Mouse (Mus musculus) midbrain, embryonic 13.5 days (tissue): ENCODE results near the gene Zpbp2. TPM values are rescaled to one million over a fixed set of nuclear protein-coding genes. Genes with fewer than 3 reads are reported as not detected.

Experiments used
- ATAC-seq: fragments of 200-750 bp; cut with Nextera tagmentation; 2 replicates; pipeline ENCODE4 v1.8.0; 2017; ENCODE audit warnings: mild to moderate bottlenecking, moderate TSS enrichment, moderate library complexity
- H3K27ac ChIP-seq: fragments of 300-500 bp; sonication (generic); 2 replicates; pipeline ENCODE4 v1.5.1; 2015; ENCODE audit warnings: inconsistent platforms, mild to moderate bottlenecking, moderate library complexity
- H3K27me3 ChIP-seq: fragments of 300-500 bp; sonication (generic); 2 replicates; pipeline ENCODE4 v1.6.1; 2015; ENCODE audit warnings: mild to moderate bottlenecking, inconsistent platforms
- H3K36me3 ChIP-seq: fragments of 300-500 bp; sonication (generic); 2 replicates; pipeline ENCODE4 v1.6.1; 2015; ENCODE audit warnings: mild to moderate bottlenecking, inconsistent platforms
- H3K4me1 ChIP-seq: fragments of 300-500 bp; sonication (generic); replicated peaks from 2 replicates; pipeline ENCODE4 v1.6.1; 2015; ENCODE audit warnings: inconsistent platforms
- H3K4me2 ChIP-seq: fragments of 300-500 bp; sonication (generic); replicated peaks from 2 replicates; pipeline ENCODE4 v1.6.1; 2015; ENCODE audit warnings: moderate library complexity, mild to moderate bottlenecking, inconsistent platforms
- H3K4me3 ChIP-seq: fragments of 300-500 bp; sonication (generic); replicated peaks from 2 replicates; pipeline ENCODE4 v1.5.1; 2015; ENCODE audit warnings: mild to moderate bottlenecking, inconsistent platforms
- H3K9ac ChIP-seq: fragments of 300-500 bp; sonication (generic); replicated peaks from 2 replicates; pipeline ENCODE4 v1.6.1; 2015; ENCODE audit warnings: mild to moderate bottlenecking, inconsistent platforms
- H3K9me3 ChIP-seq: fragments of 300-500 bp; sonication (generic); 2 replicates; pipeline ENCODE4 v1.6.1; 2016; ENCODE audit warnings: mild to moderate bottlenecking, inconsistent platforms
- WGBS: fragments of 180-500 bp; shearing (Covaris S2); methylation state at CpG from one replicate; pipeline ENCODE4 v1.1.7; 2015; 5-methylcytosine and 5-hydroxymethylcytosine counted together
- polyA plus RNA-seq: library from polyadenylated mRNA; unstranded; fragments of >200 nt; fragmentation: Nextera tagmentation; extraction: Ambion mirVana; gene quantifications from 2 replicates; pipeline ENCODE4 v1.2.1, GENCODE M21; 2015

Gene Zpbp2
- polyA plus RNA-seq, 1 experiment from 2014 or later: 0.12 TPM

- no peaks in the 10 kb centered on the region for H3K27me3 ChIP-seq
- 92% methylated on average over 6 of the region's 6 CpGs for WGBS
- peaks cover 35% of the 10 kb centered on the region for H3K36me3 ChIP-seq
- no peak for ATAC-seq
- H3K4me3 ChIP-seq: no peak overlapping the region
- H3K4me2 ChIP-seq: no peak overlapping the region
- H3K9me3 ChIP-seq: no peaks in the 10 kb centered on the region
- H3K9ac ChIP-seq: no peak overlapping the region
- H3K4me1 ChIP-seq: peaks cover 35% of the 10 kb centered on the region
- H3K27ac ChIP-seq: no peak overlapping the region
Observed at GRCm38 (mm10) chr11:98584629-98585177, 33.8 kb downstream of the Zpbp2 start.

GRCm38 (mm10) chr11:98586087-98586891 is 35.4 kb downstream of the Zpbp2 start:
- 2% methylated on average over 22 of the region's 22 CpGs for WGBS
- H3K27me3 ChIP-seq: no peaks in the 10 kb centered on the region
- H3K4me1 ChIP-seq: peaks cover 35% of the 10 kb centered on the region
- peak; percentile 62 for ATAC-seq
- H3K27ac ChIP-seq: peak overlapping the region; percentile 90
- peak overlapping the region; percentile 95 for H3K9ac ChIP-seq
- peaks cover 24% of the 10 kb centered on the region for H3K36me3 ChIP-seq
- H3K4me2 ChIP-seq: peak overlapping the region; percentile 93
- H3K4me3 ChIP-seq: peak overlapping the region; percentile 89
- H3K9me3 ChIP-seq: no peaks in the 10 kb centered on the region

DNA sequence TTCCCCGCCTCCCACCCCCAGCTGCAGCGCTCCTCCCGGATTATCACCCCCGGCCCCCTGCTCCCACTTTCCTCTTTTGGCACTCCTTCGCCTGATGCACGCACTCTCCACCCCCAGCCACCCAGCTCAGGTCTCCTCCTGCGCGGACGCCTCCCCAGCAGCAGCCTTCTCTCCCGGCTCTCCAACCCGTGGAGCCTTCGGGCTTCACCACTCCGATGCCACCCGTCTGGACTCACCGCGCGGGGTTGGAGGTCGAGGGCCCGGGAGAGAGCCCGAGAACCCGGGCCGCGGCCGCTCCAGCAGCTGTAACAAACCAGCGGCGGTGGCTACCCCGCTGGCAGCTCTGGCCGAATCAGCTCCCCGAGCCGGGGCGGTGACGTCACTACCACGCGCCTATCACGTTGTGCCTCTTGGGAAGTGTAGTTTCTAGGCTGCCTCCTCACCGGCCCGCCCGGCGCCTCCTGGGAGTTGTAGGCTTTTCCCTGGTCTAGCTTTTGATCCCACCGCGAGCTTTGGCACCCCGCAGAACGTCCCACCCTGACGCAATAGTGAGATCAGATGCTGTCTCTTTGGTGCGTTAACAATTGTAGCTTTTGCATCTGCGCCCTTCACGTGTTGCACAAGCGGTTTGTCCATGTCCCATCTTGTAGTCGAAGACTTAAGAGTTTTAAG is 36.1 kb downstream of the Zpbp2 start, which contains the start of gene Ormdl3:
Gene Ormdl3, minus strand, starts transcription at position 477 of the 672 bp plus-strand sequence.
- H3K9me3 ChIP-seq: no peaks in the 10 kb centered on the region
- peak within 1 kb of the TSS; percentile 93 for H3K4me2 ChIP-seq
- H3K4me3 ChIP-seq: peak within 1 kb of the TSS; percentile 89
- H3K4me1 ChIP-seq: peaks cover 35% of the 10 kb centered on the region
- peaks cover 16% of the 10 kb centered on the region for H3K36me3 ChIP-seq
- ATAC-seq: peak; percentile 96
- no peaks in the 10 kb centered on the region for H3K27me3 ChIP-seq
- WGBS: under 1% methylated on average over 49 of the region's 49 CpGs
- peak within 1 kb of the TSS; percentile 90 for H3K27ac ChIP-seq
- H3K9ac ChIP-seq: peak within 1 kb of the TSS; percentile 95

DNA sequence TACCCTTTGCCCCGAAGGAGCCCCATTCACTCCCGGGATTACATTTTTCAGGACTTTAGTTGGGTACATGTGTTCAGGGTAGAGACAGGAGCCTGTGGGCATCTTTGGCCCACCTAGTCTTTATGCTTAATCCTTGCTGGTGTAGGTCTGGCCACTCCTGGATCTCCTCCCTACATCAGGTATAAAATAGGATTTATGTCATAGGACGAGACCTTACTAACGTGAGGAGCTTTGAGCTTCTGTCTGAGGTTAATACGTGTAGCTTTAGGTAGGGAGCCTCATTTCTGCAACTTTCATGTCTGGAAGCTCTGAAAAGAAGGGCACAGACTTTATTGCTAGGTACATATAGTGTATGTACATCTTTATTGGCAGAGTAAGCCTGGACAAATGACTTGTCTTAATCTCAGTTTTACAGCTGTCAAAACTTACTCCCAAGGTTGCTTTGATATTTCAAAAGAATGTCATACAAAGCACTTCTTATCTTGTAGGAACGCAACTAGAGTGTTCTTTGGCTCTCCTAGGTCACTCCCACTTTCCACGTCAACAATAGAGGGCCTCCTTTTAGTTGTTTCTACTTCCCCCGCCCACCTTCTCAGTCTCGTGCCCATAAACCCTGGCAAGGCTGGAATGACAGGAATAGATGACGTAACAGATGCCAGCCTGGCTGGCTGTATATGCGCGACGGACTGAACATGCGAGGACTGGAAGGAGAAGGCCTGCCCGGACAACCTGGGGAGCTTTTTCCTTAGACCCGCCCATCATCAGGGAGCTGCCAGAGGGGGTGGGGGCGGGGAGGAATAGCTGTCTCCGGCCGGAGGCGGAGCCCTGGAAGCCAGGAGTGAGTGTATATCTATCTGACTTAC is 37.0 kb downstream of the Zpbp2 start:
- WGBS: 5% methylated on average over 20 of the region's 20 CpGs

DNA sequence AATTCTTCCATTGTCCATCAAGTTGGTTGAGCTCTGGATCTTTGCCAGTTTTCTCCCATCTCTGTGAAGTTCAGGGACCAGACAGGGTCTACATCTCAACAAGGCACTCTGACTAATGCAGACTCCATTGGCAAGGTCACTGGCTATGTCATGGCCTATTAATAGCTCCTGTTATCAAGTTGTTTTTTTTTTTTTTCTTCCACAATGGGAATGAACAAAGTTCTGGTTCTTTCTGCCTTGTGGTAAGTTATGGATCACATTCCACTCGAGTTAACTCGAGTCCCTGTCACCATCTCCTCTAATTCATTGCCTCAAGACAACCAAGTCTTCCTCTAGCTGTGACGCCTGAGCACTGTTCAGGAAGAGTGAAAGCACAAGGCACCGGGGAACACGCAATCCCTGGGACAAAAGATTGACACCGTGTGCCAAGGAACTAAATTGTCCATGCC is 38.0 kb downstream of the Zpbp2 start:
- Histone ChIP-seq H3K36me3 (no peaks in the 10 kb centered on the region; the same call in 1 of the 2 replicates), H3K4me1 (peaks cover 35% of the 10 kb centered on the region), H3K27ac (no peak overlapping the region), H3K27me3 (no peaks in the 10 kb centered on the region), H3K4me2 (no peak overlapping the region), H3K9me3 (no peaks in the 10 kb centered on the region), H3K9ac (no peak overlapping the region), H3K4me3 (no peak overlapping the region)
- ATAC-seq: no peak
- 76% methylated on average over 6 of the region's 6 CpGs for WGBS

More for the DNA sequence above, 37.0 kb downstream of the Zpbp2 start:
- H3K4me2 ChIP-seq: peak overlapping the region; percentile 93
- peak; percentile 41; the same call in 1 of the 2 replicates for ATAC-seq
- H3K27ac ChIP-seq: peak overlapping the region; percentile 55
- peaks cover 8% of the 10 kb centered on the region for H3K36me3 ChIP-seq
- H3K4me3 ChIP-seq: peak overlapping the region; percentile 89
- H3K9me3 ChIP-seq: no peaks in the 10 kb centered on the region
- peaks cover 35% of the 10 kb centered on the region for H3K4me1 ChIP-seq
- H3K27me3 ChIP-seq: no peaks in the 10 kb centered on the region
- H3K9ac ChIP-seq: peak overlapping the region; percentile 39

DNA sequence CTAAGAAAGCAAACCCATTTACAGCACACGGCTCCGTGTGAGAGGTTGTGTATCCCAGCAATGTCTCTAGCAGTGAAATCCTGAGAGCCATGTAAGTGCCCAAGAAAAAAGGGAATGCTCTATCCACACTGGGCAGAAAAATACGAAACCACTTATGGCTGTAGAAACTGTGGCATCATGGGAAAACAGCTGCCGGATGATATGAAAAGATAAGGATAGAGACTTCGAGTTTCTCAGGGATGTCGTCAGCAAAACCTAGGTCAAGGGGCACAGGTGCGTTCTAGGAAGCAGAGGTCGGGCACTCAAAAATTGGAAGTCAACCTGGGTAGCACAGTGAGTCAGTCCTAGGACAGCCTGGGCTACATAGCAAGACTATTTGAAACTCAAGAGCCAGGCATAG is 38.4 kb downstream of the Zpbp2 start:
- peaks cover 35% of the 10 kb centered on the region for H3K4me1 ChIP-seq
- H3K36me3 ChIP-seq: no peaks in the 10 kb centered on the region
- H3K9me3 ChIP-seq: no peaks in the 10 kb centered on the region
- ATAC-seq: no peak
- H3K4me2 ChIP-seq: no peak overlapping the region
- 0 out of 2 replicates have a peak, but pooled peaks cover 3% of the 10 kb centered on the region for H3K27me3 ChIP-seq
- no peak overlapping the region for H3K4me3 ChIP-seq
- H3K9ac ChIP-seq: no peak overlapping the region
- 90% methylated on average over 8 of the region's 8 CpGs for WGBS
- no peak overlapping the region for H3K27ac ChIP-seq

DNA sequence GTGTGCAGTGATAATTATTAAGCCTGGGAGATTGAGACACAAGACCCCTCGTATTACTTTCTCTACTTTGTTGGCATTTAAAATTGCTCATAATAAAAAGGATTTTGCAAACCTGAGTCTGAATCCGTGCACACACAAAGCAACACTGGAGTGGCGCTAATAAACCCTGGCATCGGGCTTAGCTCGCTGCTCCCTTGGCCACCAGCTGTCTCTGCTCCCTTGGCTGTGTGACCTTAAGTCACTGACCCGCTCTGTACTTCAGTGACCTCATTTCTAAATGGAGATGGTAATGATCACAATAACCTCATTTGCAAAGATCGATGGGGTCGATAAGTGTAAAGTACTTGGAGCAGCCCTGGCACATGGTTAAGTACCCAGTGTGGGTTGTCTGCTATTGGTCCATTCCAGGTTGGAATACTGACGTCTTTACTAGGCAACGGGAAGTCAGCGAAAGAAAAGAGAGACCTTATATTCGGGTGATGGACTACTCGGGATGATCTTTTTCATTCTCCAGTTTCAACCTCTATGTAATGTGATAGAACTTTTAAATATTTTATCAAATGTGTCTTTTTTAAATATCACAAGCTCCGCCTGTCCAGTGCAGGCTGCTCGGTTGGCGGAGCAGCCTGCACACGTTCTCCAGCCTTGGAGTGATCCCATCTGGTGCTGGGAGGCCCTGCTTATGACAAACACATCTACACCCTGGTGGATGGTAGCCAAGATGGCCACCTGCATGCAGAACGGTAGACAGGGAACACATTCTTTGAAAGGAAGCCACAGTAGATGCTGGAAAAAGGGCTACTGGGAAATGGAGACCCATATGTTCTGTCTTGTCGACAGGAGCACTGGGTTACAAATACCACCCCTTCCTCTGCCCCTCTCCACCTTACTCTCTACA is 39.9 kb downstream of the Zpbp2 start:
- Histone ChIP-seq H3K9ac (no peak overlapping the region), H3K9me3 (no peaks in the 10 kb centered on the region), H3K27me3 (0 out of 2 replicates have a peak, but pooled peaks cover 3% of the 10 kb centered on the region), H3K4me1 (peaks cover 20% of the 10 kb centered on the region), H3K4me3 (no peak overlapping the region), H3K27ac (no peak overlapping the region), H3K36me3 (no peaks in the 10 kb centered on the region), H3K4me2 (no peak overlapping the region)
- WGBS: 75% methylated on average over 19 of the region's 19 CpGs
- no peak for ATAC-seq

DNA sequence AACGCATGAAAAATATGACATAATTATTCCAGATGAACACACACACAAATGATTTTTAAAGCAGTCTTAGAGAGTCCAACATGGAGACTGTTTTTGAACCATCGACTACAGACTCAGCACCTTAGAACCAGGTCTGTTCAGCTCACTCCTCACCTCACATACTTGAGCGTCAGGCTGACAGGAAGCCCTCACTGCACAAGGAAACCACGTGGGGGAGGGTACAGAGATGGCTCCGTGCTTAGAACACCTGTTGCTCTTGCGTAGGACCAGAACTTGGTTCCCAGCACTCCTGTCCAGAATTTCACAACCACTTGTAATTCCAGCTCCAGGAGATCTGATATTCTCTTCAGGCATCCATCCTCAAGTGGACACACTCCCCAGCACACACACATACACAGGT is 44.1 kb downstream of the Zpbp2 start:
- no peak overlapping the region for H3K4me3 ChIP-seq
- no peaks in the 10 kb centered on the region for H3K36me3 ChIP-seq
- H3K4me2 ChIP-seq: no peak overlapping the region
- ATAC-seq: no peak
- H3K9me3 ChIP-seq: no peaks in the 10 kb centered on the region
- H3K9ac ChIP-seq: no peak overlapping the region
- 77% methylated on average over 6 of the region's 6 CpGs for WGBS
- no peaks in the 10 kb centered on the region for H3K4me1 ChIP-seq
- peaks cover 21% of the 10 kb centered on the region for H3K27me3 ChIP-seq
- H3K27ac ChIP-seq: no peak overlapping the region

GRCm38 (mm10) chr11:98595473-98595872 is 44.6 kb downstream of the Zpbp2 start:
- Histone ChIP-seq H3K9ac (no peak overlapping the region), H3K4me1 (no peaks in the 10 kb centered on the region), H3K9me3 (no peaks in the 10 kb centered on the region), H3K27ac (no peak overlapping the region), H3K27me3 (peaks cover 22% of the 10 kb centered on the region), H3K4me2 (no peak overlapping the region), H3K36me3 (no peaks in the 10 kb centered on the region), H3K4me3 (no peak overlapping the region)
- no peak for ATAC-seq
- 78% methylated on average over 10 of the region's 10 CpGs for WGBS

GRCm38 (mm10) chr11:98595955-98596354 is 45.1 kb downstream of the Zpbp2 start:
- Histone ChIP-seq H3K27ac (no peak overlapping the region), H3K36me3 (no peaks in the 10 kb centered on the region), H3K4me3 (no peak overlapping the region), H3K27me3 (peaks cover 22% of the 10 kb centered on the region), H3K9ac (no peak overlapping the region), H3K4me1 (no peaks in the 10 kb centered on the region), H3K4me2 (no peak overlapping the region), H3K9me3 (no peaks in the 10 kb centered on the region)
- WGBS: 77% methylated on average over 3 of the region's 3 CpGs
- no peak for ATAC-seq

- 49% methylated on average over 6 of the region's 6 CpGs for WGBS
- no peak for ATAC-seq
- 0 out of 2 replicates have a peak, but pooled peaks cover 5% of the 10 kb centered on the region for H3K4me1 ChIP-seq
Observed at GRCm38 (mm10) chr11:98597363-98597762, 46.5 kb downstream of the Zpbp2 start.

More at GRCm38 (mm10) chr11:98597363-98597762, 46.5 kb downstream of the Zpbp2 start:
- H3K4me3 ChIP-seq: no peak overlapping the region
- no peaks in the 10 kb centered on the region for H3K9me3 ChIP-seq
- H3K36me3 ChIP-seq: no peaks in the 10 kb centered on the region
- no peak overlapping the region for H3K27ac ChIP-seq
- no peak overlapping the region for H3K9ac ChIP-seq
- H3K4me2 ChIP-seq: no peak overlapping the region
- peaks cover 27% of the 10 kb centered on the region for H3K27me3 ChIP-seq
